Mouse (Mus musculus): ENCODE measurements at regions not wholly inside any gene's neighbourhood (a gene's known extent, or its start where the extent isn't known, plus 50 kb on each side); places are given as distances from the start of the nearest gene placed in this dataset.

DNA sequence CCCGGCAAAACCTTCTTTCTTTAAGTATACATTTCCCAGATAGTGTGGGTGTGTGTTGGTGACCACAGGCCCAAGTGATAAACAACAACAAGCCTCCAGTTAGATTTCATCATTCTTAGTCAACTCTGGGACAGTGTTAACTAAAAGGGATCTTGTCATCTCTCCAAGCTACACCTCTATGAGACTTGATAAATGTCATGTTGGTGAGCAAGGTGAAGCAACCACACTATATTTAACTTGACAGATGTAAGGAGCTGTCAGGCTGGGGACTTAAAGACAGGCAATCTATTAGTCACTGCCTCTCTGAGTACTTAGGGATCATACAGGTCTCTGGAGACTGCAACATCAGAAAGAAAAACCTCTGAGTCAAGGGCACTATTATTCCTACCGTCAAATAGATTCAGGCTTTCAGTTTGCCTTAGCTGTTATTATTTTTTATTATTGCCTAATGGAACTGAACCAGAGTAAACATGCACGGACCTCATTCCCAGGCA is 87.8 kb upstream of the Ank start:
- DNase-seq (ENCODE audit: extremely low read depth, insufficient read length, low spot score) = peak; percentile 38

DNA sequence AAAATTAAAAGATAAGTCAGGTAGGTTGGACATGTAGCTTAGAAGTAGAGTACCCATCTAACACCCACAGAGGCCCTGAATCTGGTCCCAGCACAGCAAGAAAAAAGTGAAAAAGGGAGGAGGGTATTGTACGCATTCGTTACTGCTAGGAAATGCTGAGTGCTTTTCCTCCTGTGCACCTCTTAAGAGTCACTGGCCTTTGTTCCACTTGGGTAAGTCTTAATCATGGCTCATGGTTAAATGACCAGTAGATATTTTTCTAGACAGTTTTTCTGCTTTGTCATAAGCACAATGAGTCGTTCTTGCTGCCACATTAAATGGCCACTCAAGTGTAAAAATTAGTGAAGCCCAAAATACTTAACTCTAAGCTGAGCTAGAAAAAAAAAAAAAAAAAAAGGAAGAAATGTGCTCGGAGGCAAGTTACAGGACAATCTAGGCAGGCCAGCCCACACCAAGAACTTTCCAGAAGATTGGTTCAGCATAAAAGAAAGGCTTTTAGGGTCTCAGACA is 86.0 kb upstream of the Ank start:
- DNase-seq (ENCODE audit: extremely low read depth, insufficient read length, low spot score) = peak; percentile 44

DNA sequence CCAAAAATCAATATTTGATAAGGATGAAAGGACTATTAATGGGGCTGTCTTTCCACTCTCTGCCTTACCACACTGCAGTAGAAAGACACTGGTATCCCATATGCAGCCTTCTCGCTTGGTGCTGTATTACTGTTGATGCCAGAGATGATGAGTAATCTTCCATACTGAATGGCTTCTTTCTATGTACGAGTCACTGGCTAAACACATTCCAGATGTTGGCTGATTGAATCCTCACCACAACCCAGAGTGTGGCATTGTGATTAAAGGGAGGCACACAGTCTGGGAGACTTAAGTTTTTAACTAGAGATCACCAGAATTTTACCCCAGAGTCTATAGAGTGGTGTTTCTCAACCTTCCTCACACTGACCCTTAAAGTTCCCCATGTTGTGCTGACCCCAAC is 84.9 kb upstream of the Ank start:
- DNase-seq (ENCODE audit: extremely low read depth, insufficient read length, low spot score) = peak; percentile 76

DNA sequence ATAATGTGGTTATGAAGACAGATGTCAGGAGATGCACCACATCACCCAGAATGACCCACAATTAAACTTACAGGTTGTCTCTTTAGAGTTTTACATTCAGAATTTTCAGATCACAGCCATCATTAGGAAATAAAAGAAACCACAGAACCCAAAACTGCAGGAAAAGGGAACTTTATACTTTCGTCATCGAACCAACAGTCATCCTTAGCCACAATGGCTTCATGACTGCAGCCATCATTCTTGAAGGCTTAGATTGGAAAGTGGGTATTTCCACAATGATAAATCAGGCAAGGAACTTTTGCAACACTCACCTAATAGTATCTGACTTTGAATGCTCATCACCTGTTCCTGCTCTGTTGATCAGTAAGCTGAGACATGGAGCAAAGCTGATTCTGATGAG is 75.9 kb upstream of the Ank start:
- DNase-seq (ENCODE audit: extremely low read depth, insufficient read length, low spot score) = no peak

DNA sequence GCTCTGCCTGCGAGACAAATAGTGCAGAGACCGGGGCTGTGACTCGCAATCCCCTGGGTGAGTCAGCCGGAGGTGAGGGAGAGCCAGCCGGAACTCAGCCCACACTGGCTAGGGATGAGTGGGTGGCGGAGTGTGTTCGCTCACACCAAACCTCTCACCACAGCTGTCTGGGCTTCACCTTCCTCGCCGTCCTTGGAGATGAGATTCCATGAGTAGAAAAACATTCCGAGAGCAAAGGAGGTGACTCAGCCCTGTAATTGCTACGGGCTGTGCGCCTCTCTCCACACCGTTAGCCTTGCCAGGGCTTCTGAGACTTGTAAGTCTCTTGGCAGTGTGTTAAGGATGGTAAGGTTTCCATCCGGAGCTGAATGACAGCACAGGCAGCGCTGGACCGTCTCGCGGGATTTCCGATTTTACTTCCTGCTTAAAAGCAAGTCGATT is 60.7 kb upstream of the Ank start:
- peak; percentile 91 for DNase-seq (ENCODE audit: extremely low read depth, insufficient read length, low spot score)

DNA sequence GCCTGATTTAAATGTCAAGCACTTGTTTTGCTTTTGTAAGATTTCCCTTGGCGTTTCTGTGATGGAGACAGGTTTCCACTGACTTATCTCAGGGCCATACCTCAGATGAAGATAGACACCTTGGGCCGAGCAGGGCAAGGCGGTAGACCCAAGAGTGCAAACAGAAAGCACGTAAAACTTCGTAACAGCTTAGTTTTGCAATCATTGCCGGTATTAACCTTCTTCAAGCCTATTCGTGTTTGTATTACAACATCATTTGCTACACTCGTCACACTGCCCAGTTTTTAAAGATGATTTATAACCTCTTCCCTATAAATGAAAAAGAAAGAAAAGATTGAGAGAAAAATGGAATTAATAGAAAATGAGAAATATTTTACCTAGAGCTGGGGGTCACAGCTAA is 56.6 kb upstream of the Ank start:
- no peak for DNase-seq (ENCODE audit: extremely low read depth, insufficient read length, low spot score)

DNA sequence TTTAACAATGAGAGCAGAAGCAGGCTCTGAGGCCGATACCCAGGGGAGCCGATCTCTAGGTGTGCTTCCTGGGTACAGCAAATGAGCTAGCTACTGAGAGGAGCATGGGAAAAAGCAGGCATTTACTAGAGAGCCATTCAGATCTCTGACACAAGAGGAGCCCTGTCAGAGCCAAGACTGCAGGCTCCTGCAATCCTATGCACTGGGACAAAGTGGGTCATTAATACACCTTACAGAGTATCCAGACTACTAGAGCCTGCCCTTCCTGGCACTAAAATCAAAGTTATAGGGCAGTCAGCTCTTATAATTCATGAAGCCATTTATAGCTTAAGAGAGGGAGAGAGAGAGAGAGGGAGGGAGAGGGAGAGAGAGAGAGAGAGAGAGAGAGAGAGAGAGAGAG is 54.2 kb upstream of the Ank start:
- no peak for DNase-seq (ENCODE audit: extremely low read depth, insufficient read length, low spot score)

DNA sequence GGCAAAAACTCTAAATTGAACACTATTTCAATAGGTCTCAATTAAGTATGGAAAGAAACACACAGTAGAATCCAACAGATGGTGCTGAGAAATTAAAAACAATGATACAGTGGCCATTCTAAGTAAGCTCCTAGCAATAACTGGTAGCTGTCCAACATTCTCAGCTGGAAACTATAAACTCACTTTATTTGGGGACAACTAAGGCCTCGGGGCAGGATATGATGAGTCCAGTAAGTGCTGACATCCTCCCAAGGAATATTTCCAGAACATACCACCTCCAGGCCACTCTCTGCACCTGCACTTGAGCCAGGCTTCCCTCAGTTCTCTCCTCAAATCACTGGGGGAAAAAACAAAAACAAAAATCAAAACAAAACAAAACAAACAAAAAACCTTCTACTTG is 53.7 kb upstream of the Ank start:
- no peak for DNase-seq (ENCODE audit: extremely low read depth, insufficient read length, low spot score)

DNA sequence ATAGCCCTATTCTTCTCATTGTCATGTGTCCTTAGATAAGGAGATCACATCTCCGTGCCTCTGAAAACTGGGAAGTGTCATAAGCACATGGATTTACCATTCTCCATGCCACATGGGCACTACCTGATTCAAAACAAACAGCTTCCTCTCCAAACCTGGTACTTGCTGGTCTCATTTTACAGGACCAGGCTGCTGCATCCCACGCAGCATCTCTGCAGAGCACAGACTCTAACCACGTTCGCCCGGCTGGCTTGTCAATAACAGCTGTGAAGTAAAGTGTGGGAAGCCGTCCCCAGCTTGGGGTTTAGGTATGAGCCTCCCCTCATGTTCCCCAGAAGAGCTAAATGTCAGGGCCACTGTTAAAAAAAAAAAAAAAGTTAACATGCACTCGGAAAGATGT is 53.0 kb upstream of the Ank start:
- DNase-seq (ENCODE audit: extremely low read depth, insufficient read length, low spot score) = no peak

DNA sequence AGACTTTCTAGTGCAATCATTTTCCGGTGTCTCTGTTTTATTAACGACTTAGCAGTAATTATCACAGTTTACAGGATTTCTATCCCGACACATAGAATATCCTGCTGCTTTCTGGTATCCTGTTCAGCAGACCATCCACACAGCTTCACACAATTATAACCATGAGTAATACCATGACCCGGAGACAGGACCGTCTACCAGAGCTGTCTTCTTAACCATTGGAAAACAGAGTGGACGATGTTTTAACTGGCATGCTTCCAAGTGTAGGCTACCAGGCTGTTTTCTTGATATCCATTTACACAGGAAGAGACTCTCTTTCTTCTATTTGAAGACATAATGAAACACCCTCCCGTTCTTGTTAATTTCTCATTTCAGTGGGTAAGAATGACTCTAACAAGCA is 51.7 kb upstream of the Ank start:
- DNase-seq (ENCODE audit: extremely low read depth, insufficient read length, low spot score) = no peak

All from 3134 (cell line).